Mouse (Mus musculus): ENCODE data around the gene Rgs17. TPM values are rescaled to one million over a fixed set of nuclear protein-coding genes. Genes with fewer than 3 reads are reported as not detected.

Gene Rgs17
- polyA plus RNA-seq, 1 experiment from 2014 or later = 26.2 TPM

DNA sequence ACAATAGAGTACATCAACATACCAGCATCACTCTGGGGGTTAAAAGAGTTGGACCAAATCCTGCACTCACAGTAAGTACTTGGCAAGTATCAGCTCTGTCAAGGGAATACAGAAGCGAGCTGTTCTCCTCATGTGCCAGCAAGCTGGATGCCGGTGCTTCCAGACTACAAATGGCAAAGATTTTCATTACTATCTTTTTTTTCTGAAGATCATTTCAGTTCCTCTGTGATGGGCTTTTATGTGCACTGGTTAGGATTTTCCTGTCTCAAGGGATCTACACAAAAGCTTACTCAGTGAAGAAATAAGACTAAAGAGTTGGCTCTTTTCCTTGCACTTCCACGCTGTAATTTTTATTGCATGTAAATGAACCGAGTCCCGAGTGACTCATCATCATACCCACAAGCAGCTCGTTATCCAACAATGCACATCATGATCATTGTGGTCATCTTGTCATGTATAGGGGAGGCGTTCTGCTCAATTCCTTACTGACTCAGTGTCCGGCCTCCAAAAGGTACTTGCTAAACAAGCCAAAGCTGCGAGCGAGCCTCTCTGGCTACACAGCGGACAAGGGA is 54.1 kb downstream of the Rgs17 start:
- no peaks in the 10 kb centered on the region for H3K27me3 ChIP-seq
- no peak overlapping the region for H3K4me3 ChIP-seq
- peak overlapping the region; percentile 27 for H3K4me2 ChIP-seq
- 49% methylated on average over 11 of the region's 11 CpGs for WGBS
- peaks cover 12% of the 10 kb centered on the region for H3K4me1 ChIP-seq (replicated peaks)
- H3K27ac ChIP-seq (replicated peaks) = peak overlapping the region; percentile 51; the same call in 1 of the 2 replicates
- ATAC-seq (ENCODE audit: low FRiP score, low read depth) = peak; percentile 61; the same call in 1 of the 2 replicates
- no peaks in the 10 kb centered on the region for H3K36me3 ChIP-seq
- H3K9me3 ChIP-seq = no peaks in the 10 kb centered on the region
- H3K9ac ChIP-seq = no peak overlapping the region

DNA sequence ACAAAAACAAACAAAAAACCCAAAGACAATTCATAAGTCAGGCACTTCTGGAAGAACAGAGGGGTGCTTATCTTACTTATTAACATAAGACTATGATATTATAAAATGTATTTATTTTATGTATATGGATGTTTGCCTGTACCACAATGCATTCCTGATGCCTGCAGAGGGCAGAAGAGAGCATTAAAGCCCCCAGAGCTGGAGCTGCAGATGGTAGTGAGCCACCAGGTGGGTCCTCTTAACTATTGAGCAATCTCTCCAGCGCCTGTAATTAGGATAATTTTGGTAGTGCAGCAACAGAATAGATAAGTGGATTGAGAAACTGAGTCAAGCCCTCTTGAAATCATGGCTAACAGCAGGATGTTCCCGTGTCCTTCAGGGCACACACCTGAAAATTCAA is 56.2 kb downstream of the Rgs17 start:
- Histone ChIP-seq H3K4me2 (no peak overlapping the region), H3K9ac (no peak overlapping the region), H3K27me3 (no peaks in the 10 kb centered on the region), H3K36me3 (peaks cover 10% of the 10 kb centered on the region), H3K9me3 (no peaks in the 10 kb centered on the region), H3K4me3 (no peak overlapping the region), H3K27ac (replicated peaks) (no peak overlapping the region), H3K4me1 (replicated peaks) (peaks cover 10% of the 10 kb centered on the region)
- 60% methylated on average over 2 of the region's 2 CpGs for WGBS
- no peak for ATAC-seq (ENCODE audit: low FRiP score, low read depth)

DNA sequence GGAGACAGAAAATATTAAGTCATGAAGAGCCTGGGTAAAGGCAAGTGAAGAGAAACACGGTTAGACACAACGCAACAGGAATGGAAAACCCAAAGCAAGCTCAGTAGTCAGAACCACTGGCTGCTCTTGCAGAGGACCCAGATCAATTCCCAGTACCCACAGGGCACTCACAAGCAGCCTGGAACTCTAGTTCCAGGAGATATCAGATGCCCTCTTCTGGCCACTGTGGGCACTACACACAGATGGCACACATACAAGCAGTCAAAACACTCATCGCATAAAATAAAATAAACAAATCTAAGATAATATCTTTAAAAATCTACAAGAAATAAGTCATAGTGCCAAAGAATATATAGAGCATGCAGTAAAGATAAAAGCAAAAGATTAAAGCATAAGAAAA is 59.5 kb downstream of the Rgs17 start:
- Histone ChIP-seq H3K27me3 (no peaks in the 10 kb centered on the region), H3K4me3 (no peak overlapping the region), H3K4me2 (no peak overlapping the region), H3K27ac (replicated peaks) (no peak overlapping the region), H3K4me1 (replicated peaks) (peaks cover 2% of the 10 kb centered on the region; the same call in 1 of the 2 replicates), H3K9me3 (no peaks in the 10 kb centered on the region), H3K9ac (no peak overlapping the region), H3K36me3 (peaks cover 10% of the 10 kb centered on the region)
- no peak for ATAC-seq (ENCODE audit: low FRiP score, low read depth)
- WGBS = 96% methylated on average over 3 of the region's 3 CpGs

- ATAC-seq (ENCODE audit: low FRiP score, low read depth) = no peak
Measured at GRCm38 (mm10) chr10:5860849-5861248, 61.4 kb downstream of the Rgs17 start.

GRCm38 (mm10) chr10:5859729-5860128 is 62.5 kb downstream of the Rgs17 start:
- Histone ChIP-seq H3K4me1 (replicated peaks) (no peaks in the 10 kb centered on the region), H3K9me3 (no peaks in the 10 kb centered on the region), H3K36me3 (peaks cover 10% of the 10 kb centered on the region), H3K4me3 (no peak overlapping the region), H3K4me2 (no peak overlapping the region), H3K9ac (no peak overlapping the region), H3K27ac (replicated peaks) (no peak overlapping the region), H3K27me3 (no peaks in the 10 kb centered on the region)
- WGBS = 74% methylated on average over 4 of the region's 4 CpGs
- ATAC-seq (ENCODE audit: low FRiP score, low read depth) = no peak

More at GRCm38 (mm10) chr10:5860849-5861248, 61.4 kb downstream of the Rgs17 start:
- 67% methylated on average over 3 of the region's 3 CpGs for WGBS
- Histone ChIP-seq H3K9ac (no peak overlapping the region), H3K4me1 (replicated peaks) (no peaks in the 10 kb centered on the region), H3K27ac (replicated peaks) (no peak overlapping the region), H3K4me3 (no peak overlapping the region), H3K4me2 (no peak overlapping the region), H3K36me3 (peaks cover 10% of the 10 kb centered on the region), H3K27me3 (no peaks in the 10 kb centered on the region), H3K9me3 (no peaks in the 10 kb centered on the region)

GRCm38 (mm10) chr10:5857996-5858549 is 64.1 kb downstream of the Rgs17 start:
- Histone ChIP-seq H3K4me1 (replicated peaks) (no peaks in the 10 kb centered on the region), H3K27me3 (no peaks in the 10 kb centered on the region), H3K4me2 (no peak overlapping the region), H3K4me3 (no peak overlapping the region), H3K27ac (replicated peaks) (no peak overlapping the region), H3K36me3 (peaks cover 10% of the 10 kb centered on the region), H3K9me3 (no peaks in the 10 kb centered on the region), H3K9ac (no peak overlapping the region)
- ATAC-seq (ENCODE audit: low FRiP score, low read depth) = no peak
- 60% methylated on average over 10 of the region's 10 CpGs for WGBS

GRCm38 (mm10) chr10:5853290-5853868 is 68.8 kb downstream of the Rgs17 start:
- H3K9me3 ChIP-seq = no peaks in the 10 kb centered on the region
- ATAC-seq (ENCODE audit: low FRiP score, low read depth) = peak; percentile 20; the same call in 1 of the 2 replicates
- H3K27ac ChIP-seq (replicated peaks) = no peak overlapping the region
- H3K4me1 ChIP-seq (replicated peaks) = no peaks in the 10 kb centered on the region
- H3K27me3 ChIP-seq = no peaks in the 10 kb centered on the region
- H3K9ac ChIP-seq = no peak overlapping the region
- no peaks in the 10 kb centered on the region for H3K36me3 ChIP-seq
- no peak overlapping the region for H3K4me3 ChIP-seq
- WGBS = 82% methylated on average over 8 of the region's 8 CpGs
- no peak overlapping the region for H3K4me2 ChIP-seq

- Histone ChIP-seq H3K4me1 (replicated peaks) (no peaks in the 10 kb centered on the region), H3K9ac (no peak overlapping the region), H3K36me3 (no peaks in the 10 kb centered on the region), H3K9me3 (no peaks in the 10 kb centered on the region), H3K27me3 (no peaks in the 10 kb centered on the region), H3K4me3 (no peak overlapping the region), H3K27ac (replicated peaks) (no peak overlapping the region), H3K4me2 (no peak overlapping the region)
- no peak for ATAC-seq (ENCODE audit: low FRiP score, low read depth)
- 38% methylated on average over 2 of the region's 2 CpGs for WGBS
Measured at GRCm38 (mm10) chr10:5846939-5847338, 75.3 kb downstream of the Rgs17 start.

DNA sequence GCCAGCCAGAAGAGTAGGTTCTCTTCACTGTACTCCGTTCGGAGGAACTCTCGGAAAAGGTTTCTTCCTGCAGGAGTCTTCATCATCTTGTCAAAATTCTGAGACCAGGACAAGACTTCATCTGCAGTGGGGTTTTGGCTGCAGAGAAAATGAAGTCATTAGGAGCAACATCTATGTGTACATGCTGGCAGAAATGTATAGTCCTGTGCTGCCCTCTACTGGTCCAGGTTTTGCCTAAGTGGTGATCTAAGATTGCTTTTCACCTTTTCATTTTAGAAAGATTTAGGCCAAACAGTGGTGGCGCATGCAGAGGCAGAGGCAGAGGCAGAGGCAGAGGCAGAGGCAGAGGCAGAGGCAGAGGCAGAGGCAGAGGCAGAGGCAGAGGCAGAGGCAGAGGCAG is 80.8 kb downstream of the Rgs17 start:
- ATAC-seq (ENCODE audit: low FRiP score, low read depth) = no peak
- Histone ChIP-seq H3K27me3 (no peaks in the 10 kb centered on the region), H3K27ac (replicated peaks) (no peak overlapping the region), H3K4me3 (no peak overlapping the region), H3K4me1 (replicated peaks) (no peaks in the 10 kb centered on the region), H3K9me3 (no peaks in the 10 kb centered on the region), H3K9ac (no peak overlapping the region), H3K36me3 (peaks cover 28% of the 10 kb centered on the region), H3K4me2 (no peak overlapping the region)
- WGBS = 85% methylated on average over 4 of the region's 4 CpGs

- Histone ChIP-seq H3K4me1 (replicated peaks) (peaks cover 18% of the 10 kb centered on the region), H3K4me3 (no peak overlapping the region), H3K9ac (no peak overlapping the region), H3K36me3 (no peaks in the 10 kb centered on the region), H3K27me3 (no peaks in the 10 kb centered on the region), H3K4me2 (no peak overlapping the region), H3K9me3 (no peaks in the 10 kb centered on the region), H3K27ac (replicated peaks) (no peak overlapping the region)
- no peak for ATAC-seq (ENCODE audit: low FRiP score, low read depth)
- WGBS = 80% methylated on average over 6 of the region's 6 CpGs
Measured at GRCm38 (mm10) chr10:5826336-5827025, 95.7 kb downstream of the Rgs17 start.

DNA sequence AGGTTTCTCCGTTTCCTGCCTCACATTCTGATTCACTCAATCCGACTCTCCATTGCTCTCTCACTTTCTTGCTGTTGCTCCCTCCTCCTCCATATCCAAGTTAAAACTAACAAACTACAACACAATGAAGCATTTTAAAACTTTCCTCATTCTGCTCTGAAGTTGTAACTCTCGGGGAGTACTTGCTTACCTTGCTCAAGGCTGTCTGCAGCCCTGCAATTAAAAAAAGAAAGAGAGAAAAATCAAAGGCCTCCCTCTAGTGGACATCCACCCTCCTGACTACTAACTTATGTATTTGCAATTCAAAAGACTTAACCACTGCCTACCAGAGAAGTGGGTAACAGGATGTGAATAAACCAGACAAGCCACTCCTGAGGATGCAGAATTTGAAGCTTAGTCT is 97.4 kb downstream of the Rgs17 start:
- peak overlapping the region; percentile 82 for H3K4me2 ChIP-seq
- no peaks in the 10 kb centered on the region for H3K27me3 ChIP-seq
- H3K4me3 ChIP-seq = peak overlapping the region; percentile 89
- no peaks in the 10 kb centered on the region for H3K9me3 ChIP-seq
- H3K36me3 ChIP-seq = peaks cover 6% of the 10 kb centered on the region
- peak overlapping the region; percentile 88 for H3K27ac ChIP-seq (replicated peaks)
- ATAC-seq (ENCODE audit: low FRiP score, low read depth) = no peak
- H3K4me1 ChIP-seq (replicated peaks) = peaks cover 21% of the 10 kb centered on the region
- 2% methylated on average over 3 of the region's 3 CpGs for WGBS
- 0 out of 2 replicates have a peak overlapping the region, but pooled peaks have one; percentile 39 for H3K9ac ChIP-seq

Measured in hindbrain, embryonic 15.5 days (tissue).